Mouse (Mus musculus) lung, postnatal 0 days (tissue): ENCODE data around the gene Map2k1.

ENCODE experiments used
- CTCF ChIP-seq: IDR thresholded peaks from 2 replicates; pipeline ENCODE4 v1.5.1; 2016; ENCODE audit warnings: antibody characterized with exemption, mild to moderate bottlenecking
- EP300 ChIP-seq: IDR thresholded peaks from 2 replicates; pipeline ENCODE4 v1.6.1; 2016; ENCODE audit warnings: antibody characterized with exemption, mild to moderate bottlenecking, control low read depth

- TF ChIP-seq EP300 (peak; percentile 93), CTCF (no peak)
These were observed 6.5 kb upstream of the Map2k1 start for GRCm38 (mm10) chr9:64259906-64260305.
